Mouse (Mus musculus) kidney, postnatal 36 days (tissue): Measurements from ENCODE around the gene Sorcs3.

Experiments
- DNase-seq, 2 experiments: peaks; one replicate each; pipeline ENCODE4 v3.0.0; 2021 to 2022; ENCODE audit warnings: mixed read lengths in 2 of 2

Sorcs3 gene

GRCm38 (mm10) chr19:48727048-48727447, 521.2 kb downstream of the Sorcs3 start:
- DNase-seq = no peak

DNA sequence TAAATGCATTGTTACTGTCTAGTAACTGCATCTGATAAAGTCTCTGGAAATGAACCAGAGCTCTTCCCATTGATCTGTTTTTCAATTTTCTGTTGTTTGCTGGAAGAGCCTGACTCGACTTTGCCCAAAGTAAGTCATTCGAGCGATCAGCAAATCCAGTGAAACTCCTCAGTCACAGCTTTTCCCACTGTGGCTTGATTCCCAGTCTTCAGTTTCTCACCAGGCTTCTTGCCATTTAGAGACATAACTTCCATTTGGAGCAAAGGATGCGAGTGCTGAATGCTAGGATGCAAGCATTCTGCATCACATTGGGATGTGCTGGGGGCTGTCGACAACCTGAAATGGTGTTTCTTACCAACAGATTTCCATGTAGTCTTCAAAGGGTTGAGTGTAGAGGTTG, 521.8 kb downstream of the Sorcs3 start:
- no peak for DNase-seq

DNA sequence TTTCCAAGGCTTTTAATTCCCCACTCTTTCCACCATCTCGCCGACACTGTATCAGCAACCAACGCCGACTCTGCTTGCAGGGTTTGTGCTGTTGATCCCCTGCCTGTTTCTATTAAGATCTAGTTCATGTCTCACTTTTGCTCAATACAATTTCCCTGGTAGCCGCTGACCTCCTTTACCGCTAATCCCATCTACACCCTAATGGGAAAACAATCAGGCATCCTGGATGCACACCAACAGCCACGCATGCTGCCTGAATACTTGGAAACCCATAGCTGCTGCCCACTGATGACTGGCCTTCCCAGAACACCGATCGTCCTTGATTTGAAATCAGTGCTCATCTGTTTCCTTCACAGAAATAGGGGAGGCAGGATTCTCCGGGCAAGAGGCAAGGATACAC, 525.9 kb downstream of the Sorcs3 start:
- no peak for DNase-seq

DNA sequence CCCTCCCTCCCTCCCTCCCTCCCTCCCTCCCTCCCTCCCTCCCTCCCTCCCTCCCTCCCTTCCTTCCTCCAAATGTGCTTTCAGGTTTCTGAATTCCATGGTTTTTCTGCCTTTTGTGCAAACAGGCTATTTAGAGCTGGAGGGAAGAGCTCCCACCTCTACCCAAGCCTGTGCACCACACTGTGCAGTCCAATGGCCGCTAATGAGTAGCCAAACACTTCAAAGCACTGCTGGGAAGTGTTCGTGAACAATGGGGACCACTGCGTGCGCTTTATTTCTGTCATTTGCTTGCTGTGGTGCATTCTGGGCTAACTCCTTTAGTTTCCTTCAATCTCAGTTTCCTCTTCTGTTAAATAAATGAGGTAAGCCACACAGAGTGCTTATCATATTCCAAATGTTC, 528.5 kb downstream of the Sorcs3 start:
- no peak for DNase-seq

DNA sequence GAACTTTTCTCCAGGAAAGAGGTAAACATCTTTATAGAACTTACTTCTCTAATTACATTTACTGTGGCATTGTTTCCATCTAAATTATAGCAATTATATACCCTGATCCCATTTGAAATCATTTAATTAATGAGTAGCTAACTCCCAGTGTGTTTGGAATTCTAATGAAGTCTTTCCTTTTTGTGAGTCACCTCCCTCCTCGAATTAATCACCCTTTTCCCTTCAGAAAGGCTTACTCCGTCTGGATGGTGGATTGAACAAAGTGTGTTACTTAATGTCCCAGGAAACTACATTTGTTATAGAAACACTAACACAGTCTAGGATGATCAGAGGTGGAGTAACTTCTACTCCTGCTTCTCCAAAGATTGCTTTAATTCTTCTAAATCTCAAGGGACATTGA, 531.7 kb downstream of the Sorcs3 start:
- DNase-seq = peak in 1 of 2 experiments; percentile 2

GRCm38 (mm10) chr19:48755156-48755555, 549.3 kb downstream of the Sorcs3 start:
- DNase-seq = no peak

- DNase-seq = peak; percentile 36 to 55
Observed at GRCm38 (mm10) chr19:48756831-48757230, 551.0 kb downstream of the Sorcs3 start.

GRCm38 (mm10) chr19:48766524-48766923, 560.7 kb downstream of the Sorcs3 start:
- DNase-seq = no peak

GRCm38 (mm10) chr19:48771565-48771964, 565.7 kb downstream of the Sorcs3 start:
- DNase-seq = no peak

GRCm38 (mm10) chr19:48779095-48779765, 573.4 kb downstream of the Sorcs3 start:
- no peak for DNase-seq

GRCm38 (mm10) chr19:48780813-48781212, 575.0 kb downstream of the Sorcs3 start:
- DNase-seq = no peak

GRCm38 (mm10) chr19:48782024-48782721, 576.3 kb downstream of the Sorcs3 start:
- DNase-seq = peak; percentile 25 to 43

DNA sequence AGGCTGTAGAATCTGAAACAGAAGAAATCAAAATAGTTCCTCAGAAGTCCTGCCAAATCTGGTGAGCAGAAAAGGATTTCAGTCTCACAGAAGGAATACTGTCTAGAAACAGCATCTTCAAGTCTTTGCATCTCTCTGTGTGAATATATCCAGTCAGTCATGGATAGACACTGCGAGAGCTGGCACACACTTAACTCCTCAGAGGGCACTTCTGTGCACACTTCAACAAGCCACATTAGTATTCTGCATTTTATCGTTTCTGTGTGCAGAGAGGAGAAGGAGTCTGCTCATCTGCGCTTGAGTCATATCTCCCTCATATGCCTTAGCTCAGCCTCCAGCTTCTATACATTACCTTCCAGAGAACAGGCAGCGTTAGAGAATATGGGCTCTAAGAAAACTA, 581.4 kb downstream of the Sorcs3 start:
- DNase-seq = no peak

DNA sequence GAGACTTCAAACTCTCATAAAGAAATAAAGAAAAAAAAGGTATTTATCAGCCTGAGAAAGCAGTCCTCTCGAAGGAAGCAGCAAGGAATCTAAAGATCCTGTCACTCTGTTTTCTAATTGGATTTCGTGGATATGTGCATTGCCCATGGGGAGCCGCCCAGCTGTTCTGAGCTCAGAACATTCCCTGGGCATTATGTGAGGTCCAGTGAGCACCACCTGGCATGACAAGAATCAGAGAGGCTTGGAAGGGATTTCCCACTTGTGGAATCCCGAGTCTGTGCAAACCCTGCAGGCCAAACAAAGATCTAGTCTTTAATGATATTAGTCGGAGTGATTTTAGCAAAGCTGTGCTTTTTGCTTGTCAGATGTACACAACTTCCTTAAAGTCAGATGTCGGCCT, 598.7 kb downstream of the Sorcs3 start:
- no peak for DNase-seq

DNA sequence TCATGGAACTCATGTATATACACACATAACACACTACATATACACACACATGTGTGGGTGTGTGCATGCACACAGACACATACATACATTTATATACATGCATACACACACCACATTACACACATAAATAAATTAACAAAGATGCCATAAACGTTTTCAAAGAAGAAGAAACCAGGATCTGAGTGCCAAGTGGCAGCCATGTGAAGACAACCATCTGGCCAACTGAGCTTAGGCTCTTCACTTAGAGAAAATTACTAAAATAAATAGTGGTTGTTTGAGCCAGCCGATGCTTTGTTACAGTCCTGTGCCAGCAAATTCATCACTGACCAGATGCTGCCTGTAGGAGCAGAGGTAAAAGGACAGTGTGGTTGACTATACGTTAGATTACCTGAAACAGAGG, 605.7 kb downstream of the Sorcs3 start:
- DNase-seq = no peak

GRCm38 (mm10) chr19:48813823-48814222, 608.0 kb downstream of the Sorcs3 start:
- DNase-seq = no peak

DNA sequence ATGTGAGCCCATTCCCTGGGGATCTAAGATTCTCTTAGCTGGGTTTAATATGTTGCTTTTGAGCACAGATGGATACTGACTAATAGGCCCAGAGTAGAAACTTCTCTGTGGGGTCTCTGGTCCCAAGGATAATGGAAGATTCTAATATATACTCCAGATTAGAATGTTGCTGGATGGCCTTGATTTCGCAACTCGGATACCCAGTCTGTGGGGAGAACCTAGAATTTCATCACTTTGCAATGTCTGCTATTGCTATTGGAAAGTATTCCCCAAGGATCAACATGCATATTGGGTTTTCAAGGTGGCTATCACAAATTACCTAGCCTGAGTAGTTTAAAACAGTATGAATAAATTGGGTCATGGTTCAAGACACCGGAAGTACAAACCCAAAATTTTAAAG, 609.2 kb downstream of the Sorcs3 start:
- no peak for DNase-seq

DNA sequence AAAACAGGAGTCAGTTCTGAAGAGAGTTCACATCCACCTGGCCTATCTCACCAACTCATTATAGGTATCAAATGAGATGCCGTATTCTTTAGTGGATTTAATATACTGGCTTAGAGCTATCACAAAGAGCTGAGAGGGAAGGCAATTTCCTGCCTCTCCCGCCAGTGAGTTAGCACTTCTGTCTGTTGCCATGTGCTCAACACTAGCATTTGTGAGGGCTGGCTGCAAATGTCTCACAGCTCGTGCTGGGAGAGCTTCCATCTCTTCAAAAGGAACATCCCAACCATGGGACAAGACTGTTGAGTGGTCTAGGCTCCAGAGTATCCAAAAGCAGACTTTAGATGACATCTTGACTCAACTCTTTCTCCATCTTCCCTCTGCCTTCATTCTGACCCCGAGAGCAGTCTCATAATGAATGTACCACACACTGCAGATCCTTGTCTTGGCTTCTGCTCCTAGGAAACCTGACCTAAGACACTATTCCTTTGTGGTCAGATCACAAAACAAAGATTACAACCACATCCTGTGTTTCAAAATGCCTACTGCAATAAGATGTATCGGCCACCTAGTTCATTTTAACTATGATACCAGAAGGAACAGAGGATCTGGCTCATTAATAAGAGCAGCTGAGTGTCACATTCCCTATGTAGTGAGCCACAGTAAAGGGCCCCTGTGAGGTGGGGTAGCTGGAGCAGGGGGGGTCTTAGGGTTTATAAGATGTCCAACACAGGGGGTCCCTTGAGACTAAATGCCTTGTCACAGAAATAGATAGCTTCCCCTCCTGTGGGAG, 614.9 kb downstream of the Sorcs3 start:
- no peak for DNase-seq

GRCm38 (mm10) chr19:48821283-48821715, 615.5 kb downstream of the Sorcs3 start:
- no peak for DNase-seq

DNA sequence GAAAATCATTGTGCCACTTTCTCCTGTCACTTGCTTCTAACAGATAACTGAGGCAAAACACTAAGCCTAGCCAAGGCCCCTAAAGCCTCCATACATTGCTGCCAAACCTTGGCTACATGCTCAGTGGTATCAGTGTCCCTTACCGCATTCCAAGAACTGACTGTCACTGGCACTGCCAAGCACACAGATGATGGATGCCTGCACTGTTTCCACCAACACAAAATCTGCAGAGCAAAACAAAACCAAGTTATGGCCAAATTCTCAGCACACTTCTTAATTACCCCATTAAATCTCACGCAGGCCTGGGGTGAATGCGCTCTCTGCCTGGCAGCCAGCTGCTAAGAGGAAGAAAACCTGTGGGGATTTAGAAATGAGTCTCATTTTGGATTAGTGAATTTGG, 628.5 kb downstream of the Sorcs3 start:
- DNase-seq = no peak

DNA sequence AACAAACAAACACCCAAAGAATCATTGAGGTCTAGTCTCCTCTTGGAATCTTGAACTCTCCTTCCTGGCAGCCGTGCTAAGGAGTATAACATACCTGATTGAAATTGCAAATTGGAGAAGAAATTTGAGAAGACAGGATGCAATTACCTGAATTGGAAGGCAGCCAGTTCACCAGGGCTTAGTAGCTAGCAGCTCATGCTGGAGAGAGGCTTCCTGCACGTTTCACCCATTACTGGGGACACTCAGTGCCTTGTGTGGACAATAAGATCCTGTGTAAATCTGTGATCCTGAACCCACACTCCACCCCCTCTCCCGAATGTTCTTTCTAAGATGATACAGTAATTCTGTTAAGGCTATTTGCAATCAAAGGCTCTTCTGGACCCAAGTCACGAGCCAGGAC, 633.6 kb downstream of the Sorcs3 start:
- DNase-seq = peak; percentile 16 to 32

GRCm38 (mm10) chr19:48847700-48848099, 641.9 kb downstream of the Sorcs3 start:
- no peak for DNase-seq

- peak in 1 of 2 experiments; percentile 7 for DNase-seq
Observed at GRCm38 (mm10) chr19:48850466-48850865, 644.6 kb downstream of the Sorcs3 start.
